Mouse (Mus musculus) olfactory bulb, adult 2 months (tissue): ENCODE measurements around the gene Psrc1. TPM values are rescaled to one million over a fixed set of nuclear protein-coding genes. Genes with fewer than 3 reads are reported as not detected.

Experiments used
- H3K27ac ChIP-seq: fragments of 200-500 bp; 2 replicates; pipeline ENCODE4 v1.5.1; 2012; ENCODE audit warnings: low read depth, low read length; ENCODE audit not compliant: insufficient read depth
- H3K4me1 ChIP-seq: fragments of 200-500 bp; 2 replicates; pipeline ENCODE4 v1.6.1; 2012; ENCODE audit warnings: low read length; ENCODE audit not compliant: control insufficient read depth, insufficient read depth
- H3K4me3 ChIP-seq: fragments of 200-500 bp; 2 replicates; pipeline ENCODE4 v1.5.1; 2012; ENCODE audit warnings: mild to moderate bottlenecking, low read depth, low read length, moderate library complexity; ENCODE audit not compliant: insufficient read depth
- CTCF ChIP-seq: fragments of 200-500 bp; IDR thresholded peaks from 2 replicates; pipeline ENCODE4 v1.5.1; 2012; ENCODE audit warnings: low read depth, mild to moderate bottlenecking, low read length, moderate library complexity; ENCODE audit not compliant: insufficient read depth
- POLR2A ChIP-seq: fragments of 200-500 bp; IDR thresholded peaks from 2 replicates; pipeline ENCODE4 v1.6.1; 2012; ENCODE audit warnings: mild to moderate bottlenecking, low read depth, low read length, moderate library complexity; ENCODE audit not compliant: insufficient read depth
- WGBS: fragments of 180-500 bp; shearing (Covaris S2); methylation state at CpG from one replicate; pipeline ENCODE4 v1.1.7; 2018; 5-methylcytosine and 5-hydroxymethylcytosine counted together
- polyA plus RNA-seq: library from polyadenylated mRNA; stranded (reverse); fragments of >200 nt; gene quantifications from 2 replicates; pipeline ENCODE4 v1.2.4, GENCODE M21; 2012; ENCODE audit warnings: low replicate concordance; ENCODE audit not compliant: missing spikeins, insufficient read depth, insufficient read length

Psrc1 gene
- polyA plus RNA-seq, 1 experiment: not detected

GRCm38 (mm10) chr3:108360894-108361293 lies 22.7 kb upstream of the Psrc1 start:
- TF ChIP-seq POLR2A (no peak), CTCF (no peak)
- 39% methylated on average over 7 of the region's 7 CpGs for WGBS
- Histone ChIP-seq H3K4me3 (no peak overlapping the region), H3K4me1 (peaks cover 22% of the 10 kb centered on the region), H3K27ac (no peak overlapping the region)

DNA sequence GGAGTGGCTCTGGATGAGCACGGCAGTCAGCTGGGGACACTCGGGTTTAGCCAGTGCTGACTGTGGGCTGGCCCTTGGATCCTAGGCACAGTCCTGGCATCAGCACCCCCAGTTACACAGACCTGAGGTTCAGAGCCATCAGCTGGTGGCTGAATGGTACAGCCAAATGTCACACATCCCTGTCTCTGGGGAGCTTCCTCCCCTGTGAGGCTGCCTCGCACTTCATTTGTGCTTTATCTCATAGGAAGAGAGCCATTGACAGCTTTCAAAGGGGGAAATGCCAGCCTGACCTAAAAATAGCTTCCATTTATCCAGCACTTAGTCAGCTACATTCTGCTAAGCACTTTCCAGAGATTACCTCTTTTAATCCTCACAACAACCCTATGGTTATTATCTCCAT lies 20.0 kb upstream of the Psrc1 start:
- WGBS: 53% methylated on average over 3 of the region's 3 CpGs
- Histone ChIP-seq H3K4me3 (no peak overlapping the region), H3K4me1 (peaks cover 14% of the 10 kb centered on the region), H3K27ac (no peak overlapping the region)
- TF ChIP-seq POLR2A: no peak
- no peak for TF ChIP-seq CTCF

- no peak within 1 kb of the TSS for H3K27ac ChIP-seq
- H3K4me1 ChIP-seq: peaks cover 13% of the 10 kb centered on the region
- TF ChIP-seq POLR2A: no peak
- TF ChIP-seq CTCF: no peak
- no peak within 1 kb of the TSS for H3K4me3 ChIP-seq
- 67% methylated on average over 9 of the region's 9 CpGs for WGBS
These were observed 19.2 kb upstream of the Psrc1 start, which contains the start of gene Mybphl for GRCm38 (mm10) chr3:108364270-108364995. Gene Mybphl, plus strand, starts transcription at chr3:108364911.

DNA sequence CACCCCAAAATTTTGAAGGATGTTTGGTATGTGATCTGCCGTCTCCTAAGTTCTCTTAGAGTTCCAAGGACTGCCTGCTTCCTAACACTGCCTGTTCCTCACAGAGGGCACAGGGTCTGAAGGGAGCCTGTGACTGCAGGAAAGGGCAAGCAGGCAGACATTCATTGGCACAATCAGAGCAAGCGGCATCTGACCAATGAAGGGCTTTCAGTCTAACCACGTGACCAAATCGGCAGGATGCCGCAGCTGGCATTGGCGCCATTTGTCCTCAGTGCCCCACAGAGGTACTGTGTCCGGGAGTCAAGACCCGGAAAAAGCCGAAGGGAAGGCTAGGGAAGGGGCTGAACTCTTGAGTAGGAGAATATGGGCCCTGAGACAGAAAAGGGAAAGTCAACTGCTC lies 16.5 kb upstream of the Psrc1 start:
- no peak overlapping the region for H3K27ac ChIP-seq
- H3K4me1 ChIP-seq: peaks cover 13% of the 10 kb centered on the region
- H3K4me3 ChIP-seq: no peak overlapping the region
- WGBS: 70% methylated on average over 9 of the region's 9 CpGs
- TF ChIP-seq CTCF: no peak
- TF ChIP-seq POLR2A: no peak

DNA sequence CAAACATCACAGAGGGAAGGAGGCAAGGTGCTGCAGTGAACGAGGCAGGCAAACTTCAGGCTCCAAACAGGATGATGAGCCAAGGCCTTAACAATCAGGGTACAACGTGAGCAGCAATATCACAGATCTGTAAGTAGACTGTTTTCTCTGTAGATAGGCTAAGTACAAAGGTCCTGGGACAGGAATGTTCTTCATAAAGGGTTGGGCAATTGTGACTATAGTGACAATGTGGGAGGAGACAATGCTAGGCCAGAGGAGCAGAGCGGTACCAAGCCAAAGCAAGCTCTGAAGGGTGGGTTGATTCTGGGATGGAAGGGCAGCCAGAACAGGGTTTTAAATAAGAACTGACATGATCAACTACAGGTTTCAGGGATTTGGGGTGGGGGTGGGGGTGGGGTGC lies 15.8 kb upstream of the Psrc1 start:
- no peak for TF ChIP-seq CTCF
- TF ChIP-seq POLR2A: no peak
- H3K4me1 ChIP-seq: peaks cover 13% of the 10 kb centered on the region
- H3K4me3 ChIP-seq: no peak overlapping the region
- H3K27ac ChIP-seq: no peak overlapping the region
- 83% methylated on average over 3 of the region's 3 CpGs for WGBS

- WGBS: 47% methylated on average over 5 of the region's 5 CpGs
- Histone ChIP-seq H3K27ac (no peak overlapping the region), H3K4me3 (no peak overlapping the region), H3K4me1 (peaks cover 10% of the 10 kb centered on the region)
- no peak for TF ChIP-seq CTCF
- TF ChIP-seq POLR2A: no peak
These were observed 14.9 kb upstream of the Psrc1 start for GRCm38 (mm10) chr3:108368721-108369120.

DNA sequence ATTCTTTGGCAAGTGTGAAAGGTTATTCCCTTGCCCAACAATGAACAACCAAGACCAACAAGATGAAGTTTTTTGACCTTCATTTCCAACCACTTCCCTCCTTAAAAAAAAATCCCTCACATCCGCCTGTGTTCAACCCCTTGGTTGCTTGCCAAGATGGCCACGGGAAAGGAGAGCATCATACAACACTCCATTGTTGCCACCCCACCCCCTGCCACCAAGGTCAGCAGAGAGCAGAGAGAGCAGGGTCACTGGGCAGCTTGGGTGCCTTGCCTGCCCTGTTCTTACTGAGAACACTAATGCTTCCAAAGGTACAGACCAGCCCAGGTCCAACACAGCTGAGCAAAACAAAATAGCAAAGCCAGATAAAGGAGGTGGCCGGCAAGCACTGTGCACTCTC lies 11.4 kb upstream of the Psrc1 start:
- WGBS: 41% methylated on average over 3 of the region's 3 CpGs
- Histone ChIP-seq H3K27ac (no peak overlapping the region), H3K4me3 (no peak overlapping the region), H3K4me1 (peaks cover 1% of the 10 kb centered on the region; the same call in 1 of the 2 replicates)
- TF ChIP-seq POLR2A (no peak), CTCF (no peak)

- TF ChIP-seq POLR2A: no peak
- TF ChIP-seq CTCF: no peak
- WGBS: 83% methylated on average over 3 of the region's 3 CpGs
- H3K4me1 ChIP-seq: no peaks in the 10 kb centered on the region
These were observed 10.9 kb upstream of the Psrc1 start for GRCm38 (mm10) chr3:108372691-108373090.

DNA sequence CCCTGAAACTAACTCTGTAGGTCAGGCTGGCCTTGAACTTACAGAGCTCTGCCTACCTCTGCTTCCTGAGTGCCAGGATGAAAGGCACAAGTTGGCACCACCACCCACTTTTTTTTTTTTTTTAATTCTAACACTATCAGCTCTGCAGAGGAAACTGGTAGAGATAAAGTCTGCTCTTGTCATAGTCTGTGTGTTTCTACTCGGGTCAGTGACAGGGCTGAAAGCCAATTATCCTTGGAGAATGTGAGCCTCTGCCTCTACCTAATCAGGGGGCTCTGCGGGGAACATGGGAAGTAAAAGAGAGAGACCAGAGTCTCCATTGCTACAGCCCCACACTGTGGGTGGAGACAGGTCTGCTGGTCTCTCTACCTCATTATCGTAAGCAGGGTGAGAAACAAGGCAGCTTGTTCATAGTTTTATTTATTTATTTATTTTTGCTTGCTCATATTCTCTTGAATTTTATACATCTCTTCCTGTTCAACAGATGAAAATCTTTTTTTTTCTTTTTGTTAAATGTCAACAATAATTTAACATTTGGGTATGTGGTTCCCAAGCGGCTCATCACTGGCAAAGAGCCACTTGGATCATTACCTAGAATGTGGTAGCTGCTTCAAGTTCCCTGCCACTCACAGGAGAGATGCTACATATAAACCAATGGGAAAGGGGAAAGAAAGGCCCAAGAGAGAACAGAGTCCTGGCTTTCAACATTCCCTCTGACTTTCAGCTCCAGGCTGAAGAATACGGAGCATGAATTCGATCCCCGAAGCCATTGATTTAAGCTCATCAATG lies 4.6 kb upstream of the Psrc1 start:
- WGBS: 81% methylated on average over 7 of the region's 7 CpGs
- TF ChIP-seq POLR2A (no peak), CTCF (no peak)
- Histone ChIP-seq H3K27ac (no peak overlapping the region), H3K4me1 (peaks cover 4% of the 10 kb centered on the region), H3K4me3 (no peak overlapping the region)

More at GRCm38 (mm10) chr3:108372691-108373090, 10.9 kb upstream of the Psrc1 start:
- Histone ChIP-seq H3K27ac (no peak overlapping the region), H3K4me3 (no peak overlapping the region)

- Histone ChIP-seq H3K27ac (no peak overlapping the region), H3K4me3 (no peak overlapping the region), H3K4me1 (peaks cover 5% of the 10 kb centered on the region)
- TF ChIP-seq POLR2A: no peak
- no peak for TF ChIP-seq CTCF
- 82% methylated on average over 6 of the region's 6 CpGs for WGBS
These were observed 2.9 kb upstream of the Psrc1 start for GRCm38 (mm10) chr3:108380695-108381094.
